Mouse (Mus musculus): ENCODE measurements around the gene Rnf223. TPM values are rescaled to one million over a fixed set of nuclear protein-coding genes. Genes with fewer than 3 reads are reported as not detected.

Gene Rnf223
- polyA plus RNA-seq, 1 experiment from 2014 or later, result 7.7 TPM

DNA sequence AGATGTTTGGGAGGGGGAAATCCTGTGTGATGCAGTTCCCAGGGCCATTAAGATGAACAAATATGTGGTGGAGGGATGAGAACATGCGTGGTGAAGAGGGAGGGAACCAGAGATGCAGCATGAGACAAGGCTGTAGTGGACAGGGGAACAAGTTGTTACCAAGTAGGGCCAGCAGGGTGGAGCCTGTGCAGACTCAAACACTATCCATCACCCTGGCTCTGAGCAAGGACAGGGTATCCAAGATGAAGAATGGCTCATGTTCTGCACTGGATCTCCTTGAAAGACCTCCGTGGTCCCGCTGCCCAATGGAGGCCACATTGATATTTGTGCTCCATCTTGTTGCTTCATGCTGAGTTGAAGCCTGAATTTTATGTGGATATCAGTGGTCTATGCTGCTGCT lies 24.5 kb downstream of the Rnf223 start:
- H3K4me2 ChIP-seq (replicated peaks; ENCODE audit: low read depth), result no peak overlapping the region
- TF ChIP-seq EP300 (optimal IDR thresholded peaks at IDR 0.05) (no peak), CTCF (IDR thresholded peaks at IDR 0.05; ENCODE audit: low read depth) (no peak)
- no peaks in the 10 kb centered on the region for H3K4me1 ChIP-seq (replicated peaks; ENCODE audit: control insufficient read depth, insufficient read depth)
- H3K4me3 ChIP-seq (ENCODE audit: low read depth, low read length), result no peak overlapping the region
- H3K27me3 ChIP-seq (ENCODE audit: control insufficient read depth, insufficient read depth, low read length), result no peaks in the 10 kb centered on the region
- H3K36me3 ChIP-seq (ENCODE audit: control insufficient read depth, insufficient read depth, low read length), result no peaks in the 10 kb centered on the region
- no peak for ATAC-seq (ENCODE audit: low FRiP score, low TSS enrichment)
- no peak overlapping the region for H3K27ac ChIP-seq (replicated peaks)
- H3K9me3 ChIP-seq (ENCODE audit: control insufficient read depth, low read length), result no peaks in the 10 kb centered on the region
- DNase-seq (ENCODE audit: low spot score), result no peak
- H3K9ac ChIP-seq (ENCODE audit: low read length), result no peak overlapping the region
- 94% methylated on average over 3 of the region's 3 CpGs for WGBS

DNA sequence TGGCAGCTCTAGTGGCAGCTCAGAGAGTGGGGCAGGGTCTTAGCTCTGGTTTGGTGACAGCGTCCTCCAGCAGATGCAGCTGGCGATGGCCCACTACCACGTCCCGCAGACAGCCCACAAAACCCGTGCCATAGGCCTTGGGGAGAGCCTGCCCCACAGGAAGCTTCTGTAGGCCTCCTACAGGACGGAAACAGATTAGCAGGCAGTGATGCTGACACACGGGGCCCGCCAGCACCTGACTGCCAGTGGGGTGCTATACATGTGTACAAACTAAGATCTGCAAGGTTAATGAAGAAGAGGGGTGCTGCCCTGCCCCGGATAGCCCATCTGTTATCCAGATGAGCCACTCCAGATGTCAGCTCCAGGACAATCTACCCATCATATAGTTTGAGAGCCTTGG lies 36.2 kb downstream of the Rnf223 start:
- ATAC-seq (ENCODE audit: low FRiP score, low TSS enrichment) (no peak), DNase-seq (ENCODE audit: low spot score) (no peak)
- Histone ChIP-seq H3K9ac (ENCODE audit: low read length) (no peak overlapping the region), H3K4me3 (ENCODE audit: low read depth, low read length) (no peak overlapping the region), H3K27me3 (ENCODE audit: control insufficient read depth, insufficient read depth, low read length) (no peaks in the 10 kb centered on the region), H3K4me1 (replicated peaks; ENCODE audit: control insufficient read depth, insufficient read depth) (no peaks in the 10 kb centered on the region), H3K36me3 (ENCODE audit: control insufficient read depth, insufficient read depth, low read length) (peaks cover 37% of the 10 kb centered on the region), H3K9me3 (ENCODE audit: control insufficient read depth, low read length) (no peaks in the 10 kb centered on the region), H3K4me2 (replicated peaks; ENCODE audit: low read depth) (no peak overlapping the region), H3K27ac (replicated peaks) (no peak overlapping the region)
- 88% methylated on average over 9 of the region's 9 CpGs for WGBS
- no peak for TF ChIP-seq EP300 (optimal IDR thresholded peaks at IDR 0.05)
- TF ChIP-seq CTCF (IDR thresholded peaks at IDR 0.05; ENCODE audit: low read depth), result peak; percentile 49

DNA sequence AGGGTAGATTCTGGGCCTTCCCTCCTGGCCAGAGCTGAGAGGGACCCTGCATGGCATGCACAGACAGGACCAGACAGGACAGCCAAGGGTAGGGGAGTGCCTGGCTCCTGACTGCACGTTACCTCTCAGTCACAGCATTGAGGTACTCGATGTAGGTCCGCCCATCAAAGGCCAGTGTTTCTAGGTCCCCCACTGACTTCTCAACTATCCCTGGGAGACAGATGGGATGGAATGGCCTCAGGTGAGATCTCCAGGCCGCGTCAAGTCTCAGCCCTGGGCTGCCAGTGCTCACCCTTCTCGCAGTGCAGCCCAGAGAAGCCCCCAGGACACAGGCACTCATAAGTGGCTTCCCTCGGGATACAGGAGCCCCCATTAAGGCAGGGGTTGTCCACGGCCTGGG lies 38.3 kb downstream of the Rnf223 start:
- 85% methylated on average over 8 of the region's 8 CpGs for WGBS
- TF ChIP-seq CTCF (IDR thresholded peaks at IDR 0.05; ENCODE audit: low read depth) (no peak), EP300 (optimal IDR thresholded peaks at IDR 0.05) (no peak)
- Histone ChIP-seq H3K9me3 (ENCODE audit: control insufficient read depth, low read length) (no peaks in the 10 kb centered on the region), H3K4me1 (replicated peaks; ENCODE audit: control insufficient read depth, insufficient read depth) (no peaks in the 10 kb centered on the region), H3K4me2 (replicated peaks; ENCODE audit: low read depth) (no peak overlapping the region), H3K27ac (replicated peaks) (no peak overlapping the region), H3K36me3 (ENCODE audit: control insufficient read depth, insufficient read depth, low read length) (peaks cover 45% of the 10 kb centered on the region), H3K9ac (ENCODE audit: low read length) (no peak overlapping the region), H3K27me3 (ENCODE audit: control insufficient read depth, insufficient read depth, low read length) (no peaks in the 10 kb centered on the region), H3K4me3 (ENCODE audit: low read depth, low read length) (no peak overlapping the region)
- DNase-seq (ENCODE audit: low spot score), result no peak
- no peak for ATAC-seq (ENCODE audit: low FRiP score, low TSS enrichment)

DNA sequence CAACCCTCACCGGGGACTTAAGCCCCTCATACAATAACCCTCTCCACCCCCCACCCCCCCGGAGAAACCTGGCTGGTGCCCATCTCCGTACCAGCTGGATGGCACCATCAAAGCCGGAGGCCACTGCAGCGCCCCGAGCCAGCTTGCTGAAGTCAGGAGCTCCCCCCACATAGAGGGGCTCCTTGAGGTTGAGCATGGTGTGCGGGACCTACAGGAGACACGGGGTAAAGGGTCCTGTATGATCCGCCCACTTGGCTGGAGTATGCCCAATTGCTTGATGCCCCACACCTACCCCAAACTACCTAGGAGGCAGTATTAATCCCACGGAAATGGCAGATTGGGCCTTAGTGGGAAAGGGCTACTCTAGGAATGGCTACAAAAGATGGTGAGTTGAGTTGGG lies 38.8 kb downstream of the Rnf223 start:
- TF ChIP-seq EP300 (optimal IDR thresholded peaks at IDR 0.05) (no peak), CTCF (IDR thresholded peaks at IDR 0.05; ENCODE audit: low read depth) (no peak)
- H3K4me2 ChIP-seq (replicated peaks; ENCODE audit: low read depth), result no peak overlapping the region
- H3K36me3 ChIP-seq (ENCODE audit: control insufficient read depth, insufficient read depth, low read length), result peaks cover 46% of the 10 kb centered on the region
- no peak overlapping the region for H3K4me3 ChIP-seq (ENCODE audit: low read depth, low read length)
- H3K9ac ChIP-seq (ENCODE audit: low read length), result no peak overlapping the region
- DNase-seq (ENCODE audit: low spot score) (no peak), ATAC-seq (ENCODE audit: low FRiP score, low TSS enrichment) (no peak)
- no peaks in the 10 kb centered on the region for H3K4me1 ChIP-seq (replicated peaks; ENCODE audit: control insufficient read depth, insufficient read depth)
- 94% methylated on average over 10 of the region's 10 CpGs for WGBS
- H3K27me3 ChIP-seq (ENCODE audit: control insufficient read depth, insufficient read depth, low read length), result no peaks in the 10 kb centered on the region
- H3K27ac ChIP-seq (replicated peaks), result no peak overlapping the region
- H3K9me3 ChIP-seq (ENCODE audit: control insufficient read depth, low read length), result no peaks in the 10 kb centered on the region

DNA sequence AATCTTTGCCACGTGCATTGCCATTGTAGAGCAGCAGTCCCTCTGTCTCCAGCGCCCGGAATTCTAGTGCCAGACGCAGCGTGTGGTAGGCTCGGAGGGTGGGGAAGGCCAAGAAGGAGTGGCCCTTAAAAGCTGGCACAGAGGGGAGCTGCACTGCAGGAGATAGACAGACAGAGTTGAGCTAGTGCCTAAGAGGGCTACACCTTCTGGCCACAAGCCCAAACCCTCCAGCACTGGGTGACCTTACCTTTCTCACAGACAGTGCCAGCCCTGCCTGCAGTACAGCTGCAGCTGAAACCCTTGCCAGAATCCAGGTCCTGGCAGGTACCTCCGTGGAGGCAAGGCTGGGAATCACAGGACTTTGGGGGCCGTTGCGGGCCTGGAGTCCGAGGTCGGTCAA lies 41.5 kb downstream of the Rnf223 start:
- Histone ChIP-seq H3K36me3 (ENCODE audit: control insufficient read depth, insufficient read depth, low read length) (peaks cover 50% of the 10 kb centered on the region), H3K4me1 (replicated peaks; ENCODE audit: control insufficient read depth, insufficient read depth) (no peaks in the 10 kb centered on the region), H3K27ac (replicated peaks) (no peak overlapping the region), H3K27me3 (ENCODE audit: control insufficient read depth, insufficient read depth, low read length) (no peaks in the 10 kb centered on the region), H3K9ac (ENCODE audit: low read length) (no peak overlapping the region), H3K4me3 (ENCODE audit: low read depth, low read length) (no peak overlapping the region), H3K4me2 (replicated peaks; ENCODE audit: low read depth) (no peak overlapping the region), H3K9me3 (ENCODE audit: control insufficient read depth, low read length) (no peaks in the 10 kb centered on the region)
- no peak for ATAC-seq (ENCODE audit: low FRiP score, low TSS enrichment)
- no peak for DNase-seq (ENCODE audit: low spot score)
- no peak for TF ChIP-seq EP300 (optimal IDR thresholded peaks at IDR 0.05)
- no peak for TF ChIP-seq CTCF (IDR thresholded peaks at IDR 0.05; ENCODE audit: low read depth)
- WGBS, result 89% methylated on average over 11 of the region's 11 CpGs

DNA sequence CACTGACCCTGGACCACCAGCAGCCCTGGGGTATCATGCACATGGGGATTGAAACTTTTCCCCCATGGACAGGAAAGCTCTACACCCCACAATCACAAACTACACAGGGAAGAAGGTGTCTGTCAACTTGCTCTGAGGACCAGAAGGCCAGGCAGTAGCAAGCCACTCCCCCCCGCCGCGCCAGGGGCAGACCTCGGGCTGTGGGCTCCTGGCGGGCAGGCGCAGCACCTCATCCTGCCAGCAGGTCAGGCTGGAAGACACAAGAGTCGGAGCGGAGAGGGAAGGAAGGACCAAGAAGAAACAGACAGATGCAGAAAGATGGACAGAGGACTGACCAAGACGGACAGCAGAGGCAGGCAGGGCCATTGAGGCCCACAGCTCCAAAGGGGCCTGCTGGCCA lies 47.3 kb downstream of the Rnf223 start:
- Histone ChIP-seq H3K9me3 (ENCODE audit: control insufficient read depth, low read length) (no peaks in the 10 kb centered on the region), H3K36me3 (ENCODE audit: control insufficient read depth, insufficient read depth, low read length) (peaks cover 26% of the 10 kb centered on the region), H3K4me3 (ENCODE audit: low read depth, low read length) (no peak overlapping the region), H3K4me2 (replicated peaks; ENCODE audit: low read depth) (no peak overlapping the region), H3K27ac (replicated peaks) (no peak overlapping the region), H3K9ac (ENCODE audit: low read length) (no peak overlapping the region), H3K27me3 (ENCODE audit: control insufficient read depth, insufficient read depth, low read length) (no peaks in the 10 kb centered on the region), H3K4me1 (replicated peaks; ENCODE audit: control insufficient read depth, insufficient read depth) (no peaks in the 10 kb centered on the region)
- TF ChIP-seq EP300 (optimal IDR thresholded peaks at IDR 0.05), result no peak
- no peak for TF ChIP-seq CTCF (IDR thresholded peaks at IDR 0.05; ENCODE audit: low read depth)
- 89% methylated on average over 9 of the region's 9 CpGs for WGBS
- ATAC-seq (ENCODE audit: low FRiP score, low TSS enrichment) (no peak), DNase-seq (ENCODE audit: low spot score) (no peak)

Other genes starting within 250 kb of the Rnf223 start
- 35.7 and 36.5 TPM in 2 replicates for gene Pusl1, start 238.7 kb upstream of the Rnf223 start, polyA plus RNA-seq (2015; fragmentation: Nextera tagmentation; extraction: Ambion mirVana)
- 9.7 and 10.2 TPM in 2 replicates for gene Acap3, start 238.7 kb upstream of the Rnf223 start, polyA plus RNA-seq (2015; fragmentation: Nextera tagmentation; extraction: Ambion mirVana)
- gene Ube2j2, start 186.7 kb upstream of the Rnf223 start, polyA plus RNA-seq (2015; fragmentation: Nextera tagmentation; extraction: Ambion mirVana), result 72.8 and 75.5 TPM in 2 replicates
- 48.5 and 59.1 TPM in 2 replicates for gene C1qtnf12, start 168.2 kb upstream of the Rnf223 start, polyA plus RNA-seq (2015; fragmentation: Nextera tagmentation; extraction: Ambion mirVana)
- 9.0 and 9.4 TPM in 2 replicates for gene B3galt6, start 137.9 kb upstream of the Rnf223 start, polyA plus RNA-seq (2015; fragmentation: Nextera tagmentation; extraction: Ambion mirVana)
- gene Sdf4, start 137.6 kb upstream of the Rnf223 start, polyA plus RNA-seq (2015; fragmentation: Nextera tagmentation; extraction: Ambion mirVana), result 129 and 137 TPM in 2 replicates
- 0.21 and 0.48 TPM in 2 replicates for gene Tnfrsf4, start 116.7 kb upstream of the Rnf223 start, polyA plus RNA-seq (2015; fragmentation: Nextera tagmentation; extraction: Ambion mirVana)
- gene Tnfrsf18, start 104.3 kb upstream of the Rnf223 start, polyA plus RNA-seq (2015; fragmentation: Nextera tagmentation; extraction: Ambion mirVana), result 2.2 and 3.3 TPM in 2 replicates
- 2.7 TPM in 2 replicates for gene Ttll10, start 71.1 kb upstream of the Rnf223 start, polyA plus RNA-seq (2015; fragmentation: Nextera tagmentation; extraction: Ambion mirVana)
- gene 9430015G10Rik, start 20.5 kb upstream of the Rnf223 start, polyA plus RNA-seq (2015; fragmentation: Nextera tagmentation; extraction: Ambion mirVana), result 4.9 and 5.4 TPM in 2 replicates
- 17.7 and 21.4 TPM in 2 replicates for gene Agrn, start 67.0 kb downstream of the Rnf223 start, polyA plus RNA-seq (2015; fragmentation: Nextera tagmentation; extraction: Ambion mirVana)
- 3.1 and 4.1 TPM in 2 replicates for gene Isg15, start 70.3 kb downstream of the Rnf223 start, polyA plus RNA-seq (2015; fragmentation: Nextera tagmentation; extraction: Ambion mirVana)
- 1.2 and 1.6 TPM in 2 replicates for gene AW011738, start 72.8 kb downstream of the Rnf223 start, polyA plus RNA-seq (2015; fragmentation: Nextera tagmentation; extraction: Ambion mirVana)
- 4.0 and 4.6 TPM in 2 replicates for gene Perm1, start 85.4 kb downstream of the Rnf223 start, polyA plus RNA-seq (2015; fragmentation: Nextera tagmentation; extraction: Ambion mirVana)
- gene Plekhn1, start 104.3 kb downstream of the Rnf223 start, polyA plus RNA-seq (2015; fragmentation: Nextera tagmentation; extraction: Ambion mirVana), result 34.0 and 41.9 TPM in 2 replicates
- gene Noc2l, start 105.5 kb downstream of the Rnf223 start, polyA plus RNA-seq (2015; fragmentation: Nextera tagmentation; extraction: Ambion mirVana), result 30.2 and 30.6 TPM in 2 replicates
- 0.08 and 0.18 TPM in 2 replicates for gene Samd11, start 125.1 kb downstream of the Rnf223 start, polyA plus RNA-seq (2015; fragmentation: Nextera tagmentation; extraction: Ambion mirVana)
- gene Vmn2r-ps159, start 200.6 kb downstream of the Rnf223 start, polyA plus RNA-seq (2015; fragmentation: Nextera tagmentation; extraction: Ambion mirVana), result not detected in 2 replicates